Mouse (Mus musculus) splenic B cell, adult 2 months (primary cell): ENCODE measurements around the gene Gm21775.
"Not testable (repeated sequence)": the region's sequence is repeated elsewhere in the genome, so short reads cannot be mapped to it uniquely, and the experiment has no call there.

ENCODE experiments used
- DNase-seq: peaks from one replicate; pipeline ENCODE4 v3.0.0-alpha.2; 2011; ENCODE audit warnings: low read depth, low spot score
- H3K27me3 ChIP-seq: 2 replicates; pipeline ENCODE4 v1.6.1; 2012; ENCODE audit warnings: mild to moderate bottlenecking, low read length, moderate library complexity, mixed read lengths; ENCODE audit not compliant: control insufficient read depth, poor library complexity, insufficient read depth, severe bottlenecking
- H3K36me3 ChIP-seq: 2 replicates; pipeline ENCODE4 v1.6.1; 2012; ENCODE audit warnings: mild to moderate bottlenecking, low read length, moderate library complexity, mixed read lengths; ENCODE audit not compliant: control insufficient read depth, poor library complexity, insufficient read depth, severe bottlenecking

Gm21775 gene

GRCm38 (mm10) chrY:10553153-10553552 is at the start of gene Gm21775:
Gene Gm21775 (plus strand): TSS chrY:10553453.
- not testable (repeated sequence) for DNase-seq, H3K36me3 ChIP-seq, H3K27me3 ChIP-seq

- not testable (repeated sequence) for H3K27me3 ChIP-seq, H3K36me3 ChIP-seq, DNase-seq
These were observed 17.3 kb upstream of the Gm21775 start, which contains the start of gene Gm20737 for GRCm38 (mm10) chrY:10535942-10536341. Gene Gm20737 (minus strand): TSS chrY:10536042.
